Mouse (Mus musculus): ENCODE results near the gene E130114P18Rik. TPM values are rescaled to one million over a fixed set of nuclear protein-coding genes. Genes with fewer than 3 reads are reported as not detected.

Gene E130114P18Rik
- polyA plus RNA-seq, 1 experiment from 2014 or later, result 1.1 TPM

DNA sequence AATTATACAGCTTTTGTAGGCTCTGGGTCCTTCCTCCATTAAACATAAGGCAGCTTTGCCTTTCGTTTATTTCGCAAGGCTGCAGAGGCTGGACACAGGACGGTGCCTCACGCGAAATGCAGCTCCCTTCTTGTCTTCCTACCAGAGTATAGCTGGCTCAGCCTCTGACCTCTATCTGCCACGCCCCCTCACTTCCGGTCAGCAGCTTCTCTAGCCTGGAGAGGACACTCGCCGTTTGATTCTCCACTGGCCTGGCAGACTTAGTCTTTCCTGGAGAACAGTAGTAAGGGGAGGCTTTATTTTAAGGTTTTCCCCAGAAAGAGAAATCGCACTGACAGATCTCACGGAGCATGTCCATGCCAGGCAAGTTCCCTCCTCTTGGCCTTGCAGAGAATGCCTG, 115.0 kb downstream of the E130114P18Rik start:
- WGBS, result 60% methylated on average over 11 of the region's 11 CpGs
- H3K9me3 ChIP-seq, result no peaks in the 10 kb centered on the region
- H3K27ac ChIP-seq, result no peak overlapping the region
- H3K27me3 ChIP-seq (ENCODE audit: insufficient read depth, poor library complexity, severe bottlenecking), result no peaks in the 10 kb centered on the region
- H3K4me3 ChIP-seq, result no peak overlapping the region
- 0 out of 2 replicates have a peak, but pooled peaks cover 2% of the 10 kb centered on the region for H3K4me1 ChIP-seq
- no peak for DNase-seq (ENCODE audit: low spot score)
- H3K36me3 ChIP-seq, result no peaks in the 10 kb centered on the region

DNA sequence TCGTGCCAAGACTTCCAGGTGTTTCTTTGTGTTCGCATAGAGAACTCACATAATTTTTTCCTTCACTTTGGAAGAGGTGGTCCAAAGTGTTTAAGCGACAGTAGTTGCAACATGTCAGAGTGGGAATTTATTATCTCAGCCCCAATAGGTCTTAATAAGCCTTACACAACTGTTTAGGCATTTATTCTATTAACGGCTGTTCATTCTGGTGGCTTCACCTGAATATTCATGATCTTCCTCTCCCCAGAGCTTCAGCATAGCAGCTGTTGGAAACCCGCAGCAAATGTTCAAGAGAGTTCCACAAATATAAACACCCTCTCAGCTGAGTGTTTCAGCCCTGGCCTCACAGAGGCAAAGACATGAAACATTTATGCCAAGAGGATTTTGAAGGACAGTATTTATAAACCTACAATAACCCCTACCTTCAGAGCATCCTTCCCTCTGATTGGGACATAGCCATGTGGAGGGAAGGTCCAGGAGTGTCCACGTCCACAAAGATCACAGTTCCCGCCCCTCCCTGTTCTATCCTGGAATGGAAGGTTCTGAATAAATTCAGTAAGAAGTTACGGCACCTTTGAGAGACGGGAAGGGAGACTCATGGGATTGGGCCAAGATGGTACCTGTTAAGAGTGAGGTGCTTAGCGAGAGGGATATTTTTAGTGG, 116.1 kb downstream of the E130114P18Rik start:
- no peak overlapping the region for H3K4me3 ChIP-seq
- H3K36me3 ChIP-seq, result no peaks in the 10 kb centered on the region
- no peaks in the 10 kb centered on the region for H3K9me3 ChIP-seq
- no peak for DNase-seq (ENCODE audit: low spot score)
- H3K27ac ChIP-seq, result no peak overlapping the region
- peaks cover 5% of the 10 kb centered on the region; the same call in 1 of the 2 replicates for H3K4me1 ChIP-seq
- no peaks in the 10 kb centered on the region for H3K27me3 ChIP-seq (ENCODE audit: insufficient read depth, poor library complexity, severe bottlenecking)
- WGBS, result 88% methylated on average over 10 of the region's 10 CpGs

DNA sequence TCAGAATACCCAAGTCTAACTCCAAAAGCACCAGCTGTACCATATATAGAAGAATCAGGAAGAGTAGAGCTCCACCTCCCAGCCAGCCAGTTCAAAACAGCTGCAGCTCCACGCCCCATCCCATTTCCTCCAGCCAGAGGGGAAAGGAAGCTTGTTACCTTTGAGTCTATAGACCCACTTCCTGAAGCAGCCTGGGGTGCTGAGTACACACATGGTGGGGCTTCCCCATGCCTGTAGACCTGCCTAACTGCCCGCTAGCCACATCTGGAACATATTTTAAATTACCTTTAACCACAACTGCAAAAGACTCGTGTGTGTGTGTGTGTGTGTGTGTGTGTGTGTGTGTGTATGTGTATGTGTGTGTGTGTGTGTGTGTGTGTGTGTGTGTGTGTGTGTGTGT, 120.3 kb downstream of the E130114P18Rik start:
- Histone ChIP-seq H3K4me1 (peaks cover 3% of the 10 kb centered on the region; the same call in 1 of the 2 replicates), H3K27ac (no peak overlapping the region), H3K4me3 (no peak overlapping the region), H3K27me3 (ENCODE audit: insufficient read depth, poor library complexity, severe bottlenecking) (no peaks in the 10 kb centered on the region), H3K36me3 (no peaks in the 10 kb centered on the region), H3K9me3 (no peaks in the 10 kb centered on the region)
- no peak for DNase-seq (ENCODE audit: low spot score)
- 56% methylated on average over 3 of the region's 3 CpGs for WGBS

GRCm38 (mm10) chr4:97649626-97650015, 128.3 kb downstream of the E130114P18Rik start:
- peaks cover 13% of the 10 kb centered on the region for H3K4me1 ChIP-seq
- H3K9me3 ChIP-seq, result no peaks in the 10 kb centered on the region
- no peak overlapping the region for H3K27ac ChIP-seq
- DNase-seq (ENCODE audit: low spot score), result no peak
- WGBS, result 72% methylated on average over 5 of the region's 5 CpGs
- no peaks in the 10 kb centered on the region for H3K27me3 ChIP-seq (ENCODE audit: insufficient read depth, poor library complexity, severe bottlenecking)
- no peaks in the 10 kb centered on the region for H3K36me3 ChIP-seq
- no peak overlapping the region for H3K4me3 ChIP-seq

DNA sequence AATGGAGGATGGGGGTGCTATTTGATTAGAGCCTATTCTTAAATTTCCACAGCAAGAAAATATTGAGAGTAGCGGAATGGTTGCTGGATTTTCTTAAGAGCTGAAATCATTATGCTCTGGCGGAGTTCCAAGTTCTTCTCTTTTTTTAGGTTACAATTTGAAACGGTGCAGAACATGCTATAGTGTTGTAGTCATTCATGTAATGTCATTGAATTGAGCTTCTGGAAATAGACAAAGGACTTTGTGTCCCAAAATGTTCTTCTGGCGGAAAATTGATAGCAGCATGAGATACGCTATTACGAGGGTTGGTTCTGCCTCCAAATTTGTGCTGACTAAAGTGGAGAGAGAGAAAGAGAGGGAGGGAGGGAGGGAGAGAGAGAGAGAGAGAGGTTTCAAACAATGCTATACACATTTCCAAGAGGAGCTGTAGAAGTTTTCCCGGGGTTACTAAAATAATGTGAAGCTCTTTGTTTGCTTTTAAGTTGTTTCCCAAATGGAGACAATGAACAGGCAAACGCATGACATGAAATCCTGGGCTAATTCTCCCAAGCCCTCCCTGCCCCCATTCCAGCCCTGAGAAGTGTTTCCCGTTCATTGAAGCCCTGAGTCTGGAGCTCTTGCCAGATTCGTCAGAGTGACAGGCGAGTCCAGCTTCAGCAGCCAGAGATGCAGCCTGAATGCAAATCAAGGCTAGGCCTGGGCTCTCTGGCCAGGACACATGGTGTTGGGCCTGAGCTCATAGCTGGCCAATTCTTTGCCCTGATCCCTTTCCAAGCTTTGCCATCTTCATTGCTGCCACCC, 128.9 kb downstream of the E130114P18Rik start:
- no peaks in the 10 kb centered on the region for H3K9me3 ChIP-seq

GRCm38 (mm10) chr4:97648436-97648707, 129.5 kb downstream of the E130114P18Rik start:
- Histone ChIP-seq H3K27ac (no peak overlapping the region), H3K36me3 (no peaks in the 10 kb centered on the region), H3K4me1 (peaks cover 13% of the 10 kb centered on the region), H3K9me3 (no peaks in the 10 kb centered on the region), H3K27me3 (ENCODE audit: insufficient read depth, poor library complexity, severe bottlenecking) (no peaks in the 10 kb centered on the region), H3K4me3 (no peak overlapping the region)
- WGBS, result 84% methylated on average over 2 of the region's 2 CpGs
- no peak for DNase-seq (ENCODE audit: low spot score)

More for the DNA sequence above, 128.9 kb downstream of the E130114P18Rik start:
- Histone ChIP-seq H3K27me3 (ENCODE audit: insufficient read depth, poor library complexity, severe bottlenecking) (no peaks in the 10 kb centered on the region), H3K4me1 (peaks cover 13% of the 10 kb centered on the region), H3K27ac (peak overlapping the region; percentile 42; the same call in 1 of the 2 replicates), H3K4me3 (no peak overlapping the region), H3K36me3 (no peaks in the 10 kb centered on the region)
- no peak for DNase-seq (ENCODE audit: low spot score)
- 37% methylated on average over 11 of the region's 11 CpGs for WGBS

DNA sequence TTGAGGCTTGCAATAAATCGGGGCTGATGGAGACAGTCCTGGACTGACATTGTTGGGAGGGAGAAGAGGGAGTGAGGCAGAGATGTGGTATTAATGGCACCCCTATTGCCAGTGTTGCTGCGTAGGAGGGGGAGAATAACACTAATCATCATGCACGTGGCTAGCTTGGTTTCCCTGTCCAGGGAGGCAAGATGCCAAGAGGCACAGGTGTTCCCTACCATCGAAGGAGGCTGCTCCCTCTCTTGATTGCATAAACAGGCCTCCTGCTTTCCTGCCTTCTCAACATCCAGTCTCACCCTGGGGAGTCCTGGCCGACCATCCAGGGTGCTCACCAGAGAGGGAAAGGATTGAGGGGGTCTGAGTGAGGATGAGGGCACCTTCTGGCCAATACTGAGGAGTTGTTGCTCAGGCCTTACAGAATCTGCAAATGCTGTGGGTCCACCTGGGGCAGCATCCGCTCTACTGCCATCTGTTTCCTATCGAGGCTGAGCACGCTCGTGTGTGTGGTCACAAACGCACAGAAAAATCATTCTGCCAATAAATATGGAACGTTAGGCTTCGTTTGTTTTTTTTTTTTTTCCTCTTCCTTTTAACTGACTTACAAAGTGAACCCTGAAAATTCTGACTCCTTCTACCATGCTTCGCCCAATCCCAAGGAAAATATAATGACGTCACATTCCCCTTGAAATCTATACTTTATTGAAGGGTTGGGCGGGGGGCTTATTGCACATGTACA, 130.0 kb downstream of the E130114P18Rik start:
- no peak overlapping the region for H3K27ac ChIP-seq
- WGBS, result 79% methylated on average over 15 of the region's 15 CpGs

GRCm38 (mm10) chr4:97647236-97647635, 130.6 kb downstream of the E130114P18Rik start:
- Histone ChIP-seq H3K9me3 (no peaks in the 10 kb centered on the region), H3K36me3 (no peaks in the 10 kb centered on the region), H3K27ac (no peak overlapping the region), H3K4me3 (no peak overlapping the region), H3K4me1 (peaks cover 13% of the 10 kb centered on the region), H3K27me3 (ENCODE audit: insufficient read depth, poor library complexity, severe bottlenecking) (no peaks in the 10 kb centered on the region)
- DNase-seq (ENCODE audit: low spot score), result no peak
- WGBS, result 87% methylated on average over 4 of the region's 4 CpGs

More for the DNA sequence above, 130.0 kb downstream of the E130114P18Rik start:
- Histone ChIP-seq H3K36me3 (no peaks in the 10 kb centered on the region), H3K27me3 (ENCODE audit: insufficient read depth, poor library complexity, severe bottlenecking) (no peaks in the 10 kb centered on the region), H3K9me3 (no peaks in the 10 kb centered on the region), H3K4me3 (no peak overlapping the region), H3K4me1 (peaks cover 13% of the 10 kb centered on the region)
- DNase-seq (ENCODE audit: low spot score), result no peak

DNA sequence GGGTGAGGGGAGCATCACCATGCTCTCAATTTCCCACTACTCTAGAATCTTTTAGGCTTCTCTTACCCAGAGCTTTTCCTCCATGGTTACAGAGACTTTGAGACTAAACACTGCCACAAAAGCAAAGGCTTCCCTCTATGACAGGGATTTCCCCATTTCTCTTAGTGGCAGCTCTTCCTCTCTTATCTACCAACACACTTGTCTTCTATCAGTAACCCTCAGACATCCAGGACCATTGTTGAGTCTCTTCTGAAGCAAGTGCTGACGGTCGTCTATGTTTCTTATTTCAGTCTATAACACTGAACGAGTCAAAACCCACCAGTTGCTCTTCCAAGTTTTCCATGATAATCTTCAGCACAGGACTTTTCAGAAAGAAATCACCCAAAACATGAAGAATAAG, 137.5 kb downstream of the E130114P18Rik start:
- Histone ChIP-seq H3K4me1 (peaks cover 5% of the 10 kb centered on the region; the same call in 1 of the 2 replicates), H3K4me3 (no peak overlapping the region)
- 13% methylated on average over 3 of the region's 3 CpGs for WGBS

GRCm38 (mm10) chr4:97636569-97636968, 141.3 kb downstream of the E130114P18Rik start:
- no peak overlapping the region for H3K4me3 ChIP-seq
- WGBS, result 82% methylated on average over 1 of the region's 1 CpGs
- no peaks in the 10 kb centered on the region for H3K36me3 ChIP-seq
- no peaks in the 10 kb centered on the region for H3K9me3 ChIP-seq
- peaks cover 5% of the 10 kb centered on the region; the same call in 1 of the 2 replicates for H3K4me1 ChIP-seq
- H3K27ac ChIP-seq, result no peak overlapping the region
- H3K27me3 ChIP-seq (ENCODE audit: insufficient read depth, poor library complexity, severe bottlenecking), result no peaks in the 10 kb centered on the region
- no peak for DNase-seq (ENCODE audit: low spot score)

More for the DNA sequence above, 137.5 kb downstream of the E130114P18Rik start:
- Histone ChIP-seq H3K27ac (no peak overlapping the region), H3K27me3 (ENCODE audit: insufficient read depth, poor library complexity, severe bottlenecking) (no peaks in the 10 kb centered on the region), H3K36me3 (no peaks in the 10 kb centered on the region), H3K9me3 (no peaks in the 10 kb centered on the region)
- DNase-seq (ENCODE audit: low spot score), result no peak

- Histone ChIP-seq H3K27me3 (ENCODE audit: insufficient read depth, poor library complexity, severe bottlenecking) (no peaks in the 10 kb centered on the region), H3K9me3 (no peaks in the 10 kb centered on the region), H3K4me3 (no peak overlapping the region), H3K36me3 (no peaks in the 10 kb centered on the region), H3K27ac (no peak overlapping the region), H3K4me1 (peaks cover 5% of the 10 kb centered on the region; the same call in 1 of the 2 replicates)
- 61% methylated on average over 1 of the region's 1 CpGs for WGBS
- DNase-seq (ENCODE audit: low spot score), result no peak
Observed at GRCm38 (mm10) chr4:97635757-97636292, 142.1 kb downstream of the E130114P18Rik start.

GRCm38 (mm10) chr4:97635296-97635755, 142.6 kb downstream of the E130114P18Rik start:
- H3K4me1 ChIP-seq, result peaks cover 5% of the 10 kb centered on the region; the same call in 1 of the 2 replicates
- H3K4me3 ChIP-seq, result no peak overlapping the region
- no peaks in the 10 kb centered on the region for H3K9me3 ChIP-seq
- no peak overlapping the region; the same call in 1 of the 2 replicates for H3K27ac ChIP-seq
- no peaks in the 10 kb centered on the region for H3K27me3 ChIP-seq (ENCODE audit: insufficient read depth, poor library complexity, severe bottlenecking)
- no peak for DNase-seq (ENCODE audit: low spot score)
- WGBS, result 53% methylated on average over 6 of the region's 6 CpGs
- H3K36me3 ChIP-seq, result no peaks in the 10 kb centered on the region
